Mouse (Mus musculus): ENCODE results near the gene Dock10. TPM values are rescaled to one million over a fixed set of nuclear protein-coding genes. Genes with fewer than 3 reads are reported as not detected.

Dock10 gene
- polyA plus RNA-seq, 1 experiment: 0.46 TPM

DNA sequence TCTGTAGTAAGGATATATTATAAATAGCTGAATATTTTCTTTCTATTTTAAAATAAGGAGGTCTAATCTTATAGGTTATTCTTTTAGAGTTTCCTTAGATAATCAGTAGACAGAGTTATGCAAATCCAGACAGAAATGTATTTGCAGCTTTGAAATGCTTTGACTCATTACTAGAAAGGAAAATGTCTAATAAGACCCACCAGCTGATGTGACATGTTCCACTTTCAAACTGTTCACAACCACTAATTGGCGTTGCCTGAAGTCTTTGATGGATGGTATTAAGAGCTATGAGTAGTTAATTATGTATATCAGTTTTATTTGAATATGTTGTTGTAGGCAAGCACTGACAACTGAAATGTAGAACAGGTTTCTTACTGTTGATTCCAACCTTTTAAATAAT lies 298.4 kb downstream of the Dock10 start:
- TF ChIP-seq GATA1 (IDR thresholded peaks at IDR 0.05; ENCODE audit: borderline replicate concordance, low read length): no peak
- TF ChIP-seq FLI1 (IDR thresholded peaks at IDR 0.05; ENCODE audit: low read length): no peak
- Histone ChIP-seq H3K4me1 (no peaks in the 10 kb centered on the region), H3K4me3 (replicated peaks) (no peak overlapping the region), H3K9me3 (no peaks in the 10 kb centered on the region), H3K27me3 (replicated peaks) (no peaks in the 10 kb centered on the region), H3K36me3 (replicated peaks; ENCODE audit: low read length) (no peaks in the 10 kb centered on the region)

- Histone ChIP-seq H3K4me3 (replicated peaks) (no peak overlapping the region), H3K9me3 (no peaks in the 10 kb centered on the region), H3K36me3 (replicated peaks; ENCODE audit: low read length) (no peaks in the 10 kb centered on the region), H3K27me3 (replicated peaks) (no peaks in the 10 kb centered on the region), H3K4me1 (no peaks in the 10 kb centered on the region)
- no peak for TF ChIP-seq FLI1 (IDR thresholded peaks at IDR 0.05; ENCODE audit: low read length)
- TF ChIP-seq GATA1 (IDR thresholded peaks at IDR 0.05; ENCODE audit: borderline replicate concordance, low read length): no peak
Measured at GRCm38 (mm10) chr1:80459477-80459876, 298.9 kb downstream of the Dock10 start.

DNA sequence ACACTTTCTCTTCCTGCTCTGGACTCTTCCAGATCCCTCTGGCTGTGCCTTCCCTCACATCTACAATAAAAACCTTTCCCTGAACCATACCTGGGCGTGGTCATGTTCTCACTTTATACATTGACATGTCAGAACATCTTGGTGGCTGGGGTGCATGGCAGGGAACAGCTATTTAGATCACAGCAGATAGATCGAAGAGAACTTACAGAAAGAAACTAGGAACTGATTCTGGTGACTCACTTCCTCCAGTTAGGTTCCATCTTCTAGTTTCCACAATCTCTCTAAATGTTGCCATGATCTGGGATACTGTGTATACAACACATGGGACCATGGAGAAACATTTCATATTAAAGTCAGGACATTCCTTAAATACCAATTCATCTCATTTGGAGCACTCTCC lies 304.4 kb downstream of the Dock10 start:
- no peak overlapping the region for H3K4me3 ChIP-seq (replicated peaks)
- H3K27me3 ChIP-seq (replicated peaks): no peaks in the 10 kb centered on the region
- H3K4me1 ChIP-seq: peaks cover 12% of the 10 kb centered on the region
- no peak for TF ChIP-seq FLI1 (IDR thresholded peaks at IDR 0.05; ENCODE audit: low read length)
- TF ChIP-seq GATA1 (IDR thresholded peaks at IDR 0.05; ENCODE audit: borderline replicate concordance, low read length): no peak
- H3K9me3 ChIP-seq: no peaks in the 10 kb centered on the region
- H3K36me3 ChIP-seq (replicated peaks; ENCODE audit: low read length): no peaks in the 10 kb centered on the region

DNA sequence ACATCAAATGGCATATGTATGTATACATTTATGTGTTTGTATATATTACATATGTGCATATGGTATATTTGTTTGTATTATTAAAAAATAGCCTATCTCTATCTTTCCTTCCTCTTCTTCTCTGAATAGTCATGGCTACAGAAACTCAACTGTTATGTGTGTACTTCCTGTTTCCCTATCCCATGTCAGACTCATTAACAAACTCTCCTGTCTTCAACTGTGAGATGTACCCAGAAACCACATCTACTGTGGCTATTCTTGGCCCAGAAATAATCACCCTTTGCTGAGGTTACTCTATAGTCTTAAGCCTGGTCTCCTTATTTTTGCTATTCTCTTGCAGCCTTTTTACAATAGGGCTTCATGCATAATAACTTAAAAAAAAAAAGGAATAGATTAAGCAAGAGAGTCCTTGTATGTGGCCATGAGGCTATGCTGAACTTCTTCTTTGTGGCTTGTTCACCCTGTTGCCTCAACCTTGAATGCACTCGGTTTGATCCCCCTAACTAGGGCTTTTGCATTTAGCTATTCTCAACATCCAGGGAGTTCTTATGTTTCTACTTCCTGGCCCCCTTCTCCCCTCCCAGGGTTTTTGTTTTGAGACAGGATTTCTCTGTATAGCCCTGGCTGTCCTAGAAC lies 306.3 kb downstream of the Dock10 start:
- Histone ChIP-seq H3K27me3 (replicated peaks) (no peaks in the 10 kb centered on the region), H3K4me3 (replicated peaks) (no peak overlapping the region), H3K4me1 (peaks cover 19% of the 10 kb centered on the region), H3K9me3 (no peaks in the 10 kb centered on the region), H3K36me3 (replicated peaks; ENCODE audit: low read length) (no peaks in the 10 kb centered on the region)
- TF ChIP-seq FLI1 (IDR thresholded peaks at IDR 0.05; ENCODE audit: low read length) (no peak), GATA1 (IDR thresholded peaks at IDR 0.05; ENCODE audit: borderline replicate concordance, low read length) (no peak)
